Mouse (Mus musculus) embryo, embryonic 10.5 days (tissue): Measurements from ENCODE around the gene Heatr4.

Source experiments
- DNase-seq: peaks from one replicate; pipeline ENCODE4 v3.0.0-alpha.2; 2015; ENCODE audit warnings: low spot score

Heatr4 gene

DNA sequence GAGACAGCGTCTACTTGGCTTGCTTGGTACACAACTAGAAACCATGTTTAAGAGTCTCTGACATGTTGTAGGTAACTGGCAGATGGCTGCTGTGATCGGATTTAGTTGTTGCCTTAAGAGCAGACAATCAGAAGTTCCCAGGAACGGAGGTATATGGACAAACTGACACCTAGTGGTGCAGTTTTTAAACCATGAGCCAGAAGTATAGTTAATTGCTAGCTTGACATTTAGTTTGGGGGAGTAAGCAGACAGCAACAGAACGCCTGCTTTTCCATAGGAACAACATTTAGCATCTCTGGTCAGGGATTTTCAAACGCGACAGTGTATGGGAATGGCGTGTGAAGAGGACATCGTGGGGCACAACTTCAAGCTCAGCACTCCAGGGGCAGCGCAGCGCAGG lies 47.1 kb downstream of the Heatr4 start:
- no peak for DNase-seq

DNA sequence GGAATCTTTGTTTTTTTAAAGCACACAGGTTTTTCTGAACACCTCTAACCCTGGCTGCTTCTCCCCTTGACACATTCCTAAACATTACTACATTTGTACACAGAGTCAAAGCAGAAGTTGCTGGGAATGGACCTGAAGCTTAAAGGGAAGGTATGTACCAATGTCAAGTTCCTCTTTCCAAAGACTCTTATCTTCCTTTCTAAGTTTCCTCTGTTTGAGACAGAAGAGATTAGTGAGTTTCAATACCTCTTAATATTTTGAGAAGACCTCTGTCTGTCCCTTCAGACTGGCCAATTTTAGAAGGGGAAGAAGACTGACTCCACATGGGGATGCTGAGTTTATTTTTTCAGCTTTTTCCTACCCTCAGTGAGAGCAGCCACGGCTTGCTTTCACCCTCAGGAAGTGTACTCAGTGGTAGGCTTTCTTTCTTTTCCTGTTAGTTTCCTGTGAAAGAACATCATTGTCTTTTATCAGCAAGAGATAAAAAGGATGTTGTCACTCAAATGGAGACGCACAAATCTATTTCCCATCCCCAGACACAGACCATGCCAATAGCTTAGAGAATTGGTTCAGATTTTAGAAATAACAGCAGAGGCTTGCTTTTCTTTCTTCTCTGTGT lies 55.4 kb downstream of the Heatr4 start:
- no peak for DNase-seq

DNA sequence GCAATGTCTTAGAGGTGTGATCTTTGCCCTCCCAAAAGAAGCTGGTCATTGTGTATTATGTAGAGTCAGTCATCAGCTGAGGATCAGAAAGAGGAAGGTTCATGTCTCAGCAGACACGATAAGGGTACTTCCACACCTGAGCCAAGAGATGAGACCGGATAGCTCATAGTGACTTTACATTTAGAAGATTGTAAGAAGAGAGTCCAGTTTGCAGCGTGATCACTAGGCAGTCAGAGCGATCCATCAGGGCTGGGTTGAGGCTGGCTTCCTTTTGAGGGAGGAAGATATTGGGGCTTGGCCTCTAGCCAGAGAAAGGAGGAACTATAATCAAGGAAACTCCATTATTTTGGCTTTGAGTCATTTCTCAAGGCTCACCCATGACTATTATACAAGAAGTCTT lies 56.9 kb downstream of the Heatr4 start:
- DNase-seq = no peak

DNA sequence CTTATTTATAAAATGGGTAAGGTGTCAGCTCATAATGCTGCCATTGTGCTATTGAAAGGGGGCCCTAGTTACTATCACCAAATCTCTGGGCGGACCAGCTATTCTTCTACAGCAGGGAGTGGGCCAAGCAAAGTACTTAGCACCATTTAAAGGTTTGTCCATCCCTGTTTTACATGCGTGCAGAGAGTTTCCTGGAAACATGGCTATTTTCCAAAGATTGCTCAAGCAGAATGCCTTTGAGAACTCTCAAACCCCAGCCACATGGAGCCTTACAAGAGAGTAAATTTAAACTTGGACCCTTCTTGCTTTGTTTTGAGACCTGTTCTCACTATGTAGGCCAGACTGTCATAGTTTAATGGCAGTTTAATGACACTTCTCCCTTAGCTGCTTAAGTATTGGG lies 58.6 kb downstream of the Heatr4 start:
- no peak for DNase-seq

DNA sequence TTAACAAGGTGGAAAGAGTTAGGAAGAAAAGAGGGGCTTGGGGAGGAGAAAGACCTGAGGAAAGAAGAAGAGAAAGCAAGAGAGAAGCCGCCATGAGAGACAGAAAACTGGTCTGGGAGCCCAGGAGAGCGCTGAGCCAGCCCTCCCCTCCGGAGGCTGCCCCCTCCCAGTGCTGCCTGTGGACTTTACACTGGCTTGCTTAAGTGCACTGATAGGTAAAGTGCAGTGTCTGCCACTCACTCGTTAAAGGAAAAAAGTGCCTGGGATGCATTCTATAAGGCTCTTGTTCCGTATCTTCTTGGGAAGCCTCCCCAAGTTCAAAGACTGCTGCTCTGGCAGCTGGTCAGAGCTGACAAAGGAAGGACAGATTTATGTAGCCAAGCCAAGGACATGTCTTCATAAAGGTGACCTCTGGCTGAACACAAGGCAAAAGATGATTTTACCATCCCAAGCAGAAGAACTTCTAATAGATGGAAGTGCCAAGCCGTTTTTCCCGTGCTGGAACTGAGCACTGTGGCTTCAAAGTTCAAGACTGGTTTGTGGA lies 59.4 kb downstream of the Heatr4 start:
- DNase-seq = no peak

DNA sequence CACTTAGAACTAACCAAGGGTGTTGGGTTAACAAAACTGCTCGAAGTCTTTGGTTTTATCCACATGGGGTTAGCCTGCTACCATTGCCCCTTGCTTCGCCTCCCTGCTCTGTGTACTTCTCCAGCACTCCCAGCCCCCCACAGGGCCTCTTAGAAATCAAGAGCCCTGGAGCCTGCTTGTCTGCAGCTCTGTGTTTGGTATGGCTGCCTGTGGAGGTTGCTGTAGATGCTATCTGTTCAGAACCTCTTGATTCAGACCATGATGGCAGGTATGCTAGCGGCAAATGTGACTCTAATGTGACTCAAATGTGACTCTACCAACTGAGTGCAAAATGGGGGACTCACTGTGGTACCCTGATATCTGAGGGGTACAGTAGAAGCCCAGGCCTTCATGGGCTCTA lies 60.3 kb downstream of the Heatr4 start:
- peak; percentile 28 for DNase-seq

DNA sequence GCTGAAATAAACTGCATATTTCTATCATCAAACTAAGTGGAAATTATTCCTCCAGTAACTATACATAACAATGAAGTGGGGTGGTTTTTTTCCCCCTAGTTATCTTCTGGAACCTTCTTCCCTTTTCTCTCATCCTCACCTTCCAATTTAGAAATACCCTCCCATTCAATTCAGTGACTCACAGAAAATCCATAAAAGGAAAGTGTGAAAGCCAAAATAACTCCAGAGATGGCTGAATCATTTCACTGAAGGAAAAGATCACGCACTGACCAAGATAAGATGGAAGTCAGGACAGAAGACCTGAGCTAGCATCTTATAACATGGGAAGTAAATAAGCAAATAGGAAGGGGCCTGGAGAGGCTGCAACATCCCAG lies 61.2 kb downstream of the Heatr4 start:
- no peak for DNase-seq

DNA sequence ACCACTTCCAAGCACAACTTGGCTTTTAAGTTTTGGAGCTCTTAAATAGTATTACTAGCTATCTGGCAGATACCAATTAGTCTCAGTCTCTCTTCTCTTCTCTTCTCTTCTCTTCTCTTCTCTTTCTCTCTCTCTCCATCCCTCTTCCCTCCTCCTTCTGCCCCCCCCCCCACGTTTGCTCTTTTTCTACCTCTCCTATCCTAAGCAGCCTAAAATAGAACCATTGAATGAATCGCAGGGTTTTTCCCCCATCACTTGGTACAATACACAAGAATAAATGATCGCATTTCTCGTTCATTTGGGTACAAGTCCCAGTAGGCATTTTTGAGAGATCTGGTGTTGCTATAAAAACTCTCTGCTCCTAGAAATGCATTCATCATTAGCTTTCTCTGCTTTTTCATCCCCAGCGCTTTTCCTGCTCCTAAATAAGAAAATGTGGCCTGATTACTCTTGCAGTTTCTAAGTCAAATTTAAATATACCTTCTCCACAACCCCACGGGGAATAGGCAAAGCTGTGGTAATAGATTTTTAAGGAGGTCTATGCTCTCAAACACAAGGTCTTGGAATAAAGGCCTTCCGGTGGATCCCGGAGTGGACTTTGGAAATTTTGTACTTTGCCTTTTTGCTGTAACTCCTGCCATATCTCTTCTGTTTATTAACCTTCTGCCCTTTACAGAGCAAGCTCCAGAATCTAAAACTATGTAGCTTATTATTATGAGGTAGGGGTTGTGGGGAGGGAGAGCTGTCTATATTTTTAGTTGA lies 61.7 kb downstream of the Heatr4 start:
- DNase-seq = peak; percentile 32

DNA sequence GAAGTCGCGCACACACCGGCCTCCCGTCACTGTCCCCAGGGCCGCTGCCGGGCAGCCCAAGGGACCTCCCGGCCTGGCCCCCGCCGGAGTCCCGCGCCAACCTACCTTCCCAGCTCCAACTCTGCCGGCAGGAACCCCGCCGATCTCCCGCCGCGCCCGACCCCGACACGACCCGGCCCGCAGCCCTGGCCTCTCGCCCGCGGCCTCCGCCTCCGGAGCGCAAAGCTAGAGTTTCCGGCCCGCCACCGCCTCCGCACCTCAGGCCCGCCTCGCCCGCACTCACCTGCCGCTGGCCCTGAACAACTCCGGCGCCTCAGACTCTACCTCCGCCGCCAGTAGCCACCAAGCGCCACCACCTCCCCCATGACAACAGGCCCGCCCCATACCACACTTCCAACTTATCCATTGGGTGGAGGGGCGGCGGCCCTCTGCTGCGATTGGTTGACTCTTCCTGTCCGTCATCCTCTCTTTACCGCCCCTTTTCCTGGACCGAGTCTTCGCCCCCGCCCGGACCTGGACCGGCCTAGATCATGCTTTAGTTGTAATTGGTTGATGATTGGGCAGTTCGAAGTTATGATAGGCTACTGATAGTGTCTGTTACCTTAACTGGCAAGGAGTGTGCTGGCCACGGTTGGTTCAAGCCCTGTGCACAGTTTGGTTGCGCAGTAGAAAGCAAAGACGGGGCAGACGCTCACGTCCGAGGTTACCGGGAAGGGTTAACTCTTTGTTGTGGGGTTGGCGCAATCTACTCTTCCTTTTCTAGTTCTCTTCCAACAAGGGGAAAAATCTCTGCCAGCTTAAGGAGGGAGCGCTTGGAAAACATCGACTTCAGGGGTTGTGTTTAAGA lies 62.9 kb downstream of the Heatr4 start, which contains the start of gene Numb:
Gene Numb, minus strand, starts transcription at position 400 of the 847 bp plus-strand sequence.
- peak; percentile 99 for DNase-seq

DNA sequence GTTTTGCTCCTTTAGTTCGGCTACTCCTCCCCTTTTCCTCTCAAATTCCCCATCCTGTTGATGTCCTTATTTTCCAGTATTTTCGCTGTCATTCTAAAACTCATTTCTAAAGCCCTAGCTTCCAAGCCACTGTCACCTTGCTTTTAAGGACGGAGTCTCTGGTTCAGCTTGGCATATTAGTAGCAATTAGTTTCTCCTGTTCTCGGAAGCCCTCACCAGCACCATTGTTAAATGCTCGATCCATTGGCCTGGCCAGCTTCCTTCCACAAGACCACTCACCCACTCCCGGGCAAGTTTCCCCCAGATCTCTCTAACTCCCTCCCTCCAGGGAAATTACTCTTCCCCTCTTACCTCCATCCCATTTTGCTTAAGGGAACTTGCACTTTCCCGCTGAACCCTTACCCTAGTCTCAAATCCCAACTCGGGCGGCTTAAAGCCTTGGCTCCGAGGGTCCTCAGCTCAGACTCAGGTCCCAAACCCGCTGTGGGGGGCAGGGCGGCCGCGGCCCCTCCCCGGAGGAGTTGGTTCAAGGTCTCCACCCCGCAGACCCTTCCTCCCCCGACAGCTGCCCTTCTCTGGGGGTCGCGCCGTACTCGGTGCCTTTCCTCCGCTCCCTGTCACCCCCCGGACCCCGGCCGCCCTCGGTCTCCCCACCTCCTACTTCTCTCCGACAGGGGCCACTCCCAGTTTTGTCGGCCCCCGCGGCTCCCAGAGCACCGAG lies 63.8 kb downstream of the Heatr4 start:
- DNase-seq = peak; percentile 64

DNA sequence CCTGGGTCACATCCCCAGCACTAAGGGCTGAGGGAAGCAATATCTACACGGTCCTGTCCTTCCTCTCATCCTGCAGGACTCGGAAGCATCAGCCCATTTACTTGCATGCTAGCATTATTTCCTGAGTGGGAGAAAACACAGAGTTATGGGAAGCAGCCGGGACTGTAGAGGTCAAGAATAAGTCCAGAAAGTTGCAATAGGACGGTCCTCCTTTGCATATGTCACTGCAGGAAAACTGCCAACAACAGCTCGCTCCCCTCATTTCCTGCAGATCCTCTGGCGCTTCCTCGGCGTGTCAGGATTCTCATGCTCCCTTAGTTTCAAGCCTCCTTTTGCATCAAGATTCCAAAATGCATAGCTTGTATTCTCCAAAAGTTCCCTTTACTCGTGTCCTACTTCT lies 67.8 kb downstream of the Heatr4 start:
- no peak for DNase-seq

DNA sequence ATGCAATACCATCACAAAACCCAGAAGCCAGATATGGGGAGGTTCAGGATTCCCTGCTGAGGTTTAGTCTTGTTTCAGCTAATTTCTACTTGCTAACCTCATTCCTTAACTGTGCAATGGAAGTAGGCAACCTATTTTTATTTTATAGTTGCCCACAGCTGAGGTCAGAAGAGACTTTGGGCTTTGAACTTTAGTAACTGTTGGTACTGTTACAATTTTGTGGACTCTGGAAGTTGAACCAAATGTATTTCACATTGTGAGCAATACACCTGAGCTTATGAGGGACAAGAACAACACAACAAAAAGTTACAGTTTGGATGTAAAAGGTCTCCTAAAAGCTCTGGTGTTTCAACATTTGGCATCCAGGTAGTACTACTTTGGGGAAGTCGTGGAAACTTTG lies 69.9 kb downstream of the Heatr4 start:
- DNase-seq = no peak

DNA sequence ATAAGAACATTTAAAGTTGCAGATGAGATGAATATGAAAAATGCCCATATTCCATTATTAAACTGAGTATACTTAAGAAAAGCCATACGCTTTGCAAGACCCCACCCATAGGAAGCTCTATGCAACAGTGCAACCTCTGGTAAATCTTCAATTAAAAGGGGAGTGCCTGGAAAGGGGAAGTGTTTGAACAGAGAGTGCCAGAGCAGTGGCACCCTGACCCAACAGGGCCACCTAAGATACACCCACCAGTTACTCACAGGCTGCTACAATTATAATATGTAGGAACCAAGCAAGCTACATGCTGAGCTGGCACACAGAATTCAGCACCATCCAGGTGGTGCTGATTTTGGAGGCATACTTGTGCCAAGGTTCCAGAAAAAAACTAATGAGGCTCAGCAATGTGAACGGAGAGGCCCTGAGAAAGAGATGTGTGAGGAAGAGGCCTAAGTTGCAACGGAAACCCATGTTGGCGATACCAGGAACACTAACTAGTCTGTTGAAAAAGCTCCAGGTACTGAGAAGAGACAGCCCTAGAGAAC lies 70.4 kb downstream of the Heatr4 start:
- DNase-seq = no peak

DNA sequence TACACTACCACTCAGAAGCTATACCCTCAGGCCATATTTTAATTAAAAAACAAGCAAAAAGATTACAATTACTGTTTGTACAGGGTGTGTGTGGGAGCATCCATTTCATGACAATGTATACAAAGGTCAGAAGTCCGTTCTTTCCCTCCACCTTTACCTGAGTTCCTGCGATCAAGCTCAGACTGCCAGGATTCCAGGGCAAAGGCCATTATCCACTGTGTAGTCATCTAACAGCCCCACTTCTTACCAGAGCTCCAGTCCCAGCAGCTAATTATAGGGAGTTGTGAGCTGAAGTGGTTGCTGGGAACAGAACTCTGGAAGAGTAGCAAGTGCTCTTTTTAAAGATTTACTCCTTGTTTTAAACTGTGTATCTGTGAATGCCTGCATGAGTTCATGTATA lies 74.2 kb downstream of the Heatr4 start:
- DNase-seq = no peak
